Mouse (Mus musculus) small intestine, adult 2 months (tissue): ENCODE measurements at regions not wholly inside any gene's neighbourhood (a gene's known extent, or its start where the extent isn't known, plus 50 kb on each side); places are given as distances from the start of the nearest gene placed in this dataset.
"Not testable (repeated sequence)": the region's sequence is repeated elsewhere in the genome, so short reads cannot be mapped to it uniquely, and the experiment has no call there.

Experiments
- H3K27ac ChIP-seq: fragments of 200-500 bp; 2 replicates; pipeline ENCODE4 v1.5.1; 2012; ENCODE audit warnings: low read depth, low read length, control low read depth, inconsistent platforms; ENCODE audit not compliant: insufficient read depth
- H3K27me3 ChIP-seq: fragments of 200-500 bp; 2 replicates; pipeline ENCODE4 v1.6.1; 2012; ENCODE audit warnings: mild to moderate bottlenecking, moderate library complexity, low read length, inconsistent platforms; ENCODE audit not compliant: control insufficient read depth, insufficient read depth
- H3K36me3 ChIP-seq: fragments of 200-500 bp; 2 replicates; pipeline ENCODE4 v1.6.1; 2012; ENCODE audit warnings: mild to moderate bottlenecking, low read length, control low read depth, inconsistent platforms; ENCODE audit not compliant: control insufficient read depth, insufficient read depth
- H3K4me1 ChIP-seq: fragments of 200-500 bp; 2 replicates; pipeline ENCODE4 v1.6.1; 2012; ENCODE audit warnings: low read length, inconsistent platforms, mixed read lengths; ENCODE audit not compliant: control insufficient read depth, insufficient read depth, insufficient read length
- H3K4me3 ChIP-seq: fragments of 200-500 bp; 2 replicates; pipeline ENCODE4 v1.5.1; 2012; ENCODE audit warnings: low read depth, mild to moderate bottlenecking, control low read depth, inconsistent platforms, low read length, moderate library complexity
- CTCF ChIP-seq: fragments of 200-500 bp; IDR thresholded peaks from 2 replicates; pipeline ENCODE4 v1.5.1; 2012; ENCODE audit warnings: low read depth, mild to moderate bottlenecking, control low read depth, inconsistent platforms, low read length, moderate library complexity, mixed read lengths; ENCODE audit not compliant: insufficient replicate concordance, insufficient read length; ENCODE audit errors: extremely low read depth
- POLR2A ChIP-seq: fragments of 200-500 bp; IDR thresholded peaks from 2 replicates; pipeline ENCODE4 v1.6.1; 2012; ENCODE audit warnings: low read depth, mild to moderate bottlenecking, control low read depth, inconsistent platforms, low read length, moderate library complexity
- WGBS: fragments of 180-500 bp; shearing (Covaris S2); methylation state at CpG from one replicate; pipeline ENCODE4 v1.1.7; 2018; 5-methylcytosine and 5-hydroxymethylcytosine counted together

DNA sequence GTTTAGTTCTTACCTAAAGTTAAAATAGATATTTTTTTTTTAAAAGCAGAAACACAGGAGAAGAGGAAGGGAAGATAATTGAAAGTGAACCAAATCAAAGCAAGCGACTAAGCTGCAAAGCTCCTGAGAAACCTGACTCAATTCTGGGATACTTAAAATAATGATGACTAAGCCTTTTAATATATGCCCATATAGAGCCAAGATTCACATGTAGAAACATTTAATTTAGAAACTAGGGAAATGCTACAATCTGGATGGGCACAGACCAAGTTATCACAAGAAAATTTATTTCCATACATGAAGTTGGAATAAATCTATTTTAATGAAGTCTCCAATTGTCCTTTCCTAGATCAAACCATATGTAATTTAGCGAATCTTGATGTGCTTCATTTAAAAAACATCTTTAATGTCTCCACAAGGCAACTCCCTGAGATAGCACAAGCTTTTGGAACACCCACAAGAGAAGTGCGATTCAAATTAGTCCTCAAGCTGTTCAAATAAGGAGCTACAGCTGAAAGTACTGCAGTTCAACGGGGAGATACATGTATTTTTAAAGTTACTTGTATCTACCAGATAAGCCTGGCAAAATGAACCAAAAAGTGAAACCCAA lies 386.7 kb downstream of the Car8 start:
- Histone ChIP-seq H3K27me3 (no peaks in the 10 kb centered on the region), H3K4me3 (no peak overlapping the region), H3K4me1 (no peaks in the 10 kb centered on the region), H3K27ac (no peak overlapping the region), H3K36me3 (no peaks in the 10 kb centered on the region)
- WGBS = 79% methylated on average over 4 of the region's 4 CpGs
- TF ChIP-seq POLR2A (no peak), CTCF (no peak)

DNA sequence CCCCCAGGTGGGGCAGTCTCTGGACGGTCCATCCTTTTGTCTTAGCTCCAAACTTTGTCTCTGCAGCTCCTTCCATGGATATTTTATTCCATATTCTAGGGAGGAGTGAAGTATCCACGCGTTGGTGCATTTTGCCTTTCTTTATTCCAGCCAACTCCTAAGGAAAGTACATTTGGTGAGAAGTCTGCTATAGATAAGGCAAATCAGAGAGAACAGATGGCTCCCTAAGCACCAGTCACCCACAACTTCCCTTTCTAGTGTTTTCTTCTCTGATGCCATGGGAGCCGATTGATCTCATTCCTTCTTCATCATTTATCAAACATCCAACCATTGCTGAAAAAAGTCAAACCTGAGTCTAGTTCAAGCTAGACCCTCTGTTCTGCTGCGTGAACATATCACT lies 391.4 kb downstream of the Car8 start:
- no peak for TF ChIP-seq CTCF
- TF ChIP-seq POLR2A = no peak
- Histone ChIP-seq H3K4me1 (no peaks in the 10 kb centered on the region), H3K36me3 (no peaks in the 10 kb centered on the region), H3K27ac (no peak overlapping the region), H3K27me3 (no peaks in the 10 kb centered on the region), H3K4me3 (no peak overlapping the region)
- WGBS = 77% methylated on average over 5 of the region's 5 CpGs

DNA sequence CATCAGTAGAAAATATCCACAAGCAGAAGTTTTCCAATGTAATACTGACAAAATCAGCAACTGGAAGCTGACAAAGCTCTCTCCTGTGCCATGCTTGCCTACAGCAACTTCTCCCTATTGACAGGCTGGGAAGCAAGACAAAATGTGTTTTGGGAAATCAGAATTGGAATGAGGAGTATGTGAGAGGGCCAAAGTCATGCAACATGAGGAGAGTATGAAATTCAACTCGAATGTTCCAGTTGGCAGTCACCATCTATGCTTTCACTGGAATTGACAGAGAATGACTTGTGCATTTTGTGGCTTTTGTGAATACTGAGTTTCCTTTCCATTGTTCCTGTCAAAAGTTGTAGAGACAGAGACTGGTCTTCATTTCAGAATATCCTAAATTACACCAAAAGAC lies 409.7 kb downstream of the Car8 start:
- Histone ChIP-seq H3K27me3 (no peaks in the 10 kb centered on the region), H3K4me1 (no peaks in the 10 kb centered on the region), H3K27ac (no peak overlapping the region), H3K36me3 (no peaks in the 10 kb centered on the region), H3K4me3 (no peak overlapping the region)
- WGBS = 60% methylated on average over 1 of the region's 1 CpGs
- TF ChIP-seq POLR2A (no peak), CTCF (no peak)

DNA sequence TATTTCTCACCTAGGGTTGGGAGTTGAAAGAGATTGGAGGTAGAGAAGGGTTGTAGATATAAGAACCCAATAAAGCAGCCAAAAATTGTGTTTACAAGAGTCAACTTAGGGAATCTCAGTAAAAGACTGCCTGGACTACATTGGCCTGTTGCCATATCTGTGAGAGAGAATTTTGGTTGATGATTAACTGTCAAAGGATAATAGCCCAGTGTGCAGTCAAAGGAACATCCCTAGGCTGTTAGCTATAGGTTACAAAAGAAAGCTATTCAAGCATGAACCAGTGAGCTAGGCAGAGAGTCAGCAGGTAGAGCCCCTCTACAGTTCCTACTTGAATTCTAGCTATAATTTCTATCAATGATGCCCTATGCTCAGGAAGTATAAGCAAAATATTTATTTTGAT lies 419.0 kb downstream of the Car8 start:
- Histone ChIP-seq H3K27me3 (no peaks in the 10 kb centered on the region), H3K27ac (no peak overlapping the region), H3K4me3 (no peak overlapping the region), H3K36me3 (no peaks in the 10 kb centered on the region), H3K4me1 (no peaks in the 10 kb centered on the region)
- no peak for TF ChIP-seq CTCF
- TF ChIP-seq POLR2A = no peak

DNA sequence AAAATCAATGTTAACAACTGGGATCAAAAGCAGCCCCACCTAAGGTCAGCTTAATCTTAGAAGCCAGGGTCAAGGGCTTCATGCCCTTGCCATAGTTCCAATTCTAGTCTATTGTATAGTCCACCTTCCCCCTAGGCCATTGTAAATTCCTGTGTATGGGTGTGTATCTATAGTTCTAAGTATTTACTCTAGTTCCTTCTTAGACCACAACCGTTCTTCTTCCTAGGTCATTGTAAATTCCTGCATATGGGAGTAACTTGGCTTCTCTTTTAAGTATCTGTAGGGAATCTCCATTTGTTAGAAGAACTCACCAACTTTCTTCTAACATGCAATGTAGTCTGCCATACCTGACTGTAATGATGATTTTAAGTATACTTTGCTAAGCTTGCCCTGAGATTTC lies 461.1 kb downstream of the Car8 start:
- H3K4me1 ChIP-seq, H3K4me3 ChIP-seq, H3K27ac ChIP-seq, H3K36me3 ChIP-seq, H3K27me3 ChIP-seq: not testable (repeated sequence)
- WGBS = 67% methylated on average over 1 of the region's 1 CpGs

DNA sequence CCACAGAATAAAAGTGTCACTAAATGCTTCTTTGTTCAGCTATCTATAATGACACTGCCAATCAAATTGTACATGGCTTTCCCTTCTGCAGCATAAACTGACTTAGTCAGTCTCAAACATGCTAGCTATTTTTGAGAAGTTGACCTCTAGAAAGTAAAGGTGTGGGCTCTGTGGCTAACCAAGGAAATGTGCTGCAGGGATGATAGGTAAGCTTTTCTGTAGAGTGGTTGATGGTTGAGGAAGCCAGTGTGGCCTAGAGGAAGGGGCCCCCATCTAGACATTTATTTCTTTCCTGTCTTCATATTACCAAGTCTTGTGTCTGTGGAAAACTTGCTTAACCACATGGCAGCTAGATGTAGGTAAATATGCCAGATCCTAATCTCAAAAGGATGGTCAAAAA lies 483.4 kb downstream of the Car8 start:
- TF ChIP-seq CTCF (no peak), POLR2A (no peak)
- no peak overlapping the region for H3K4me3 ChIP-seq
- no peaks in the 10 kb centered on the region for H3K36me3 ChIP-seq
- H3K4me1 ChIP-seq = no peaks in the 10 kb centered on the region
- H3K27me3 ChIP-seq = no peaks in the 10 kb centered on the region
- no peak overlapping the region for H3K27ac ChIP-seq

DNA sequence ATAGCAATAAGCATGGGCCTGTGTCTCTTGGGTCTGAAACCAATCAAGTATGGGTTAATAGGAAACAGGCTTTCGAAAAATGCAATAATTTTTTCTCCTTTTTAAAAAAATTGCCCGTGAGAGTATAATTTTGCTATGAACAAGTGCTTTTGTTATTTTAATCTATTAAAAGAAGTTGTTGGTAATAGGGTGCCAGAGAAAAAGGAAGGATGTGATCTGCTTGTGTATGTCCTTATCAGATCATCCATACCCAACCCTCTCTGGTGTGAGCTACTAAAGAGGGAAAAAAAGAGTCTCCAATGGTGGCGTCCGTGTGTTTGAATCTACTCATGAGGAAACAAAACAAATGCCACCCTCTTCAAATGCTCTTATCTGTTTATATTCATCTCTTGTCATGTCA lies 484.9 kb downstream of the Car8 start:
- Histone ChIP-seq H3K4me1 (no peaks in the 10 kb centered on the region), H3K4me3 (no peak overlapping the region), H3K27ac (no peak overlapping the region), H3K36me3 (no peaks in the 10 kb centered on the region), H3K27me3 (no peaks in the 10 kb centered on the region)
- WGBS = 84% methylated on average over 4 of the region's 4 CpGs
- TF ChIP-seq CTCF (no peak), POLR2A (no peak)

DNA sequence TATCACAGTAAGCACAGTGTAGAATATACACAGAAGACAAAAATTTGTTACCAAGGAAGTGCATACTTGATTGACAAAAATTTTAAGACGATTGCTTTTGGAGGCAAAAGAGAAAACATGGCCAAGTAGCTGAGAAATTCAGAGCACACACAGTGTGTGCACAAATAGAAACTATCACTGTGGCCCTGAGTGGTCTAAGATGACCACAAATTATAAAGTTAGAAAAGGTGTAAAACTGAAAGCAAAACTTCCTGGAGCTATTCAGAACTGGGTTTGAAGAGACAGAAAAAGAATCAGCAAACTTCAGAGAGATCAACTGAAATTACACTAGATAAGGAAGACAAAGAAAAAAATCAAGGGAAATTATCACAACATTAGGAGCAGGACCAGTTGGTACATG lies 487.6 kb downstream of the Car8 start:
- no peak for TF ChIP-seq CTCF
- TF ChIP-seq POLR2A = no peak
- whole genome bisulfite sequencing = 63% methylated on average over 1 of the region's 1 CpGs
- Histone ChIP-seq H3K4me3 (no peak overlapping the region), H3K27ac (no peak overlapping the region), H3K36me3 (no peaks in the 10 kb centered on the region), H3K4me1 (no peaks in the 10 kb centered on the region), H3K27me3 (no peaks in the 10 kb centered on the region)
